Mouse (Mus musculus) cerebellum, postnatal 14 days (tissue): ENCODE measurements around the gene Ugdh.

Experiments used
- DNase-seq, 2 experiments: peaks; one replicate each; pipeline ENCODE4 v3.0.0; 2021; ENCODE audit warnings: mixed read lengths in 2 of 2

Ugdh gene

DNA sequence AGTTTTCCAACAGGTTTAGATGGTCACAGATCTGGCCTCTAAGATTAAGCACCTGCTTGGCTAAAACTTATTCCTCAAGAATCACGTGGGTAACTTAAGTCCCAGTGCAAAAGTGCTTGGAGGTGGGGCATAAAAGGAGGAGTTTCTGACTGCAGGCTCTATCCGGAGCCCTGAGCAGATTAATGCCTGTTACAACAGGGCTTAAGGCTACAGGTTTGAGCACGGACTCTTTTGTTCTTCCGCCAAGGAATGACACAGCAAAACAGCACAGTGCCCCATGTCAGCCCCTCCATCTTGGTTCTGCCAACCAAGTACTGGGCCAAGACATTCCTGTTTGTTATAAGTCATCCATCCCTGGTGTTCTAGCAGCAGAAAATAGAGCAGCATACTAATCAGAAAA, 7.4 kb downstream of the Ugdh start:
- DNase-seq, result no peak

DNA sequence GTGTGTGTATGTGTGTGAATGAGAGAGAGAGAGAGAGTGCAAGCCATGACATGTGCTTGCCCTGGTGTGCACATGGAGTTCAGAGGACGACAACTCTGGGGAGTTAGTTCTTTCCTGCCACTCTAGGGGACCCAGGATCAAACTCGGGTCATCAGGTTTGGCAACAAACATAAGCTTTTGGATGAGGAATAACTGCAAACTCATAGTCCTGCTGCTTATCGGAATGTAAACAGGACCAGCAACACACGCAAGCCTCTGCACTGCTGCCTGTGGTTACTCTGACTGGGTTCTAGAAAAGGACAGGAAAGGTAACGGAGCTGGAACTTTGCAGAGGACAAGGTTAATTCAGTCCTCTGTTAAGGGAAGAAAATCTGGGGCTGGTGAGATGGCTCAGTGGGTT, 10.5 kb downstream of the Ugdh start:
- DNase-seq, result no peak

DNA sequence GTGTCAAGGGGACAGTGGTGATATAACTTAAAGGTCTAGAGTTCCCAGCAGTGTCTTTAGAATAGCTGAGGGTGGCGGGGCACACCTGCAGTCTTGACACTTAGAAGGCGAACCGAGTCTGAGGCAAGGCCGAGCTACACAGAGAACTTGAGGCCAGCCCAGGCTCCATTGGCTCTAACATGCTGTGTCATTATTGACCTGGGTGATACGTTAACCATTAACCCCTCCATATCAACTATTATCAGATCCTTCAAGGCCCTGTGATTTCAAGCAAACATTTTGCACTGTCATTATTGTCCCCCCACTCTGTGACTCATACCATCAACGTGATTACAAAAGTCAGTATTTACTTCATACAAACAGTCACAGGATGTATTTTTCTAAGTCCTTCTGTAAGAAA, 11.5 kb downstream of the Ugdh start:
- DNase-seq, result no peak

DNA sequence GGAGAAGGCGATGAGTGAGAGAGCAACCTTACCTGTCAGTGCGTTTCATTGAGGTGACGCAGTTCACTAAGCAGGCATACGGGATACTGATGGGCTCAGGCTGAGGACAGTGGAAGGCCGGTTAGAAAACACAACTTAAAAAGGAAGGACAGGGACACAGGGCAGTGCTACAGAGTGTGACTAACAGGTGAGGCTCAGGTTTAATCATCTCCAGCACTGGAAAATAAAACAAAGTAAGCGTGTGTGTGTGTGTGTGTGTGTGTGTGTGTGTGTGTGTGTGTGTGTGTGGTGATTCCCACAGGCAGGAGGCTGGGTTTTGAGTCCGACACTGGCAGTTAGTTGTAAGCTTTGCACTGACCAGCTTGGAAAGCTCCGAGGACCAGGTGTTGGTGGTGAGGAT, 12.9 kb downstream of the Ugdh start:
- DNase-seq, result no peak

DNA sequence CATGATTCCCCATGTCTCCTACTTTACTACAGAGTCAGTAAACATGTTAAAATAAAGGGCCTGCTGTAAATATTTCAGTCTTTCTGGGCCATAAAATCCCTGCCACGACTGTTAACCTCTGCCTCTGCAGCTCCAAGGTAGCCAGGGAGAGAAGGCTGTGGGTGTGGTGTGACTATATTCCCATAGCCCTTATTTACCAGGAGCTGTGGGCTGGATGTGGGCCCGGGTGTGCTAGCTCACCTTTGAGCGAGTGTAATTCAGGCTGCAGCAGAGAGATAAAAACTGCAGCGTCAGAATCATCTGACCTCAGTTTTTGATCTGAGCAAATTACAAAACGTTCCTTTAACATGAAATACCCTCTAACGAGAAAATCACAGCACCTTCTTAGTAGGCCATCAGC, 14.9 kb downstream of the Ugdh start:
- DNase-seq, result no peak

DNA sequence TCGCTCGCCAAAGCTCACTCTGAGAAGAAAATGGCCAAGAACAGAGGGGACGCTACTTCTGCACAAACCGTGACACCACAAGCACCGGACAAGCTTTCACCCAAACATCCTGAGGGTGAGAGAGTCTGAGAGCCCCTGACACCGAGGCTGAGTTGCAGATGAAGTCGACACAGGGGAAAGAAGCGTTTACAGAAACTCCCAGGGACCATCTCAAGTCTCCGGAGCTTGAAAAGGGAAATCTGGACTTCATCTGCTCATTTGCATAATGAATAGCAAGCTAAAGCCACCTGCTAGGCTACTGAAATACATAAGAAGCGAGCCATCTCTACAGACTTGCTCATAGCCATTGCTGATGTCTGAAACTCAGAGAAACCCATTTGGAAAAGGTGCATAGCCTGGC, 16.6 kb downstream of the Ugdh start:
- no peak for DNase-seq

GRCm38 (mm10) chr5:65415653-65416458, 19.9 kb downstream of the Ugdh start:
- peak; percentile 16 to 17 for DNase-seq

GRCm38 (mm10) chr5:65407989-65408388, 27.8 kb downstream of the Ugdh start:
- no peak for DNase-seq

GRCm38 (mm10) chr5:65401251-65401994, 34.3 kb downstream of the Ugdh start:
- DNase-seq, result peak; percentile 89

- DNase-seq, result no peak
Observed at GRCm38 (mm10) chr5:65394425-65394824, 41.3 kb downstream of the Ugdh start.

DNA sequence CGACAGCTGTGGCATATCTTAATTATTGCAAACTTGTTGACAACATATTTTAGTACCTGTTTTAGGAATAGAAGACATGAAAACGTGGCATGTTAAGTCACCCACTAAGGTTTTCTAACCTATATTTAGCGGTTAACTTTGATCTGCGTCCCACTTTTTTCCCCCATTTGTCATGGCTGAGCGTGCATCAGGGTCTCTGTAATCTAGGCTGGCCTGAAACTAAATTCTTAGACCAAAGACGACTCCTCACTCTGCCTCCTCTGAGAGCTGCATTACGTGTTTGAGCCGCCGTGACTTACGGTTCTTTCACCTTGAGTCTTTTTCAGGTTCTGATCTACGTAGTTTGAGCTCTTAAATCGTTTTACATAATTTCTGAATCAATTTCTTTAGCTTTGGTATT, 44.0 kb downstream of the Ugdh start:
- peak in 1 of 2 experiments; percentile 15 for DNase-seq

GRCm38 (mm10) chr5:65390648-65391644, 44.8 kb downstream of the Ugdh start, which contains the start of the genes Rpl9 and Lias:
Gene Rpl9 (minus strand): TSS chr5:65391444.
Gene Lias (plus strand): TSS chr5:65391497.
- peak; percentile 99 to 100 for DNase-seq

DNA sequence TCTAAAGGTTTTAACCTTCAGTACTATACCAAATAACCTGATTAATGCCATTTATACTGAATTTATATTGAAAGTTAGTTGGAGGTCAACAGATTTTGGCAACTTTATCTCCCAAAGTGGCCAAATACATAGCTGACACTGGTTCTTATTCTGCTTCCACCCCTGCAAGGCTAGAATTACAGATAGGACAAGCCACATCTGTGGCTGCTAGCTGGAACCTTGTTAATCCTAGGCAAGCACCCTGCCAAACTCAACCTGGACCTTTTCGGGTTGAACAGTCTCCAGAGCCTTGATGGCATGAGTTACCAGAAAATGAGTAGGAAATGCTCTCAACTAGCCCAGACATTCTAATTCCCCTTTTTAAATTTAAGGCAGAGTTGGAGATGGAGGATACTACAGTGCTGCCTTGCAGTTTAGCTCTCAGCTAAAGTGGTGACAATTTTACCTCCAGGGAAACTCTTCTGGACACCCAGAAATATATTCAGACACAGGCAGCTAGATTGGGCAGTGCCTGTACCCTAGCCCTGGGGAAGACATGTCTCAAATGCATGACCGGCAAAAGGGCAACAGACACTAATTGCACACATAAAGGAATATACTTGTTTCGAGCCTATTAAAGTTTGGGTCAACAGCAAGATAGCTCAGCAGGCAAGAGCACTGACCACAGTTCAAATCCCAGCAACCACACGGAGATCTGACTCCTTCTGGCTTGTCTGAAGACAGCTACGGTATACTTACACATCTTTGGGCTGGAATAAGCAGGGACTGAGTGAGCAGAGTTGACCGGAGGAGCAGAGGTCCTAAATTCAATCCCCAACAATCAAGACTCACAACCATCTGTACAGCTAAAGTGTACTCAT, 48.5 kb downstream of the Ugdh start:
- no peak for DNase-seq

GRCm38 (mm10) chr5:65385704-65386103, 50.0 kb downstream of the Ugdh start:
- no peak for DNase-seq

DNA sequence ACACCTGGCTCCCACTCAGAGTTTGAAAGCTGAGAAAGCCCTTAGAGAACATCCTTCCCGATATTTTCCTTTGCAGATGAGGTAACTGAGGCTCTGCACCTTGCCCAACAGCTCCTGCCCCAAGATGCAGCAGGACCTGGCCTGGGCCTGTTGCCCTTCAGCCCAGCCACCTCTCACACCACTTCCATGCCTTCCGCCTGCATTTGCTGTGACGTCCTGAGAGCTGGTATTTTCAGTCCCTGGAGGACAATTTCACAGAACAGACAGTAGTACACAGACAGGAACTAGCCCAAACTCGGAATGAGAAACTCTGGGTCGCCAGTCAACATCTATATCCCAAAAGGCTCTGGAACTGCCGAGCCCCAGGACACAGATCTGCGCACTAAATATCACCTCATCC, 61.0 kb downstream of the Ugdh start:
- no peak for DNase-seq

- DNase-seq, result no peak
Observed at GRCm38 (mm10) chr5:65371551-65371950, 64.2 kb downstream of the Ugdh start.

DNA sequence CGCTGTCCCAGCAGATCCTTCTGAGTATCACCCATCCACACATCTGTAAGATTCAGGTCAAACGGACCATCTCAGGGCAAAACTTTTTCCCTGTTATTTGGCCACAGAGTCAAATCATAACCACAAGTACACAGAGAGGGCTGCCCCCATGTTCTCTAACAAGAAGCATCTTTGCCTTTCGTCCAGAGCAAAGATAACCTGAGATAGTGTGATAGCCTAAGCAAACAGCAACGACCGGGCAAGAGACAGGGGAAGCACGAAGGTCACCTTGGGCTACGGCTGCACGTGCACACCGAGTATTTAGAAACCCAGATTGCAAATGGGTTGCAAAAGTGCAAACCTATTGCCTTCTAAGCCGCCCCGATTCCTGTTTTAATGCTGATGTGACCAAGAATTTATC, 67.9 kb downstream of the Ugdh start:
- no peak for DNase-seq
